Mouse (Mus musculus): ENCODE results near the gene Epdr1.
"Not testable (repeated sequence)": the region's sequence is repeated elsewhere in the genome, so short reads cannot be mapped to it uniquely, and the experiment has no call there.

Epdr1 gene

DNA sequence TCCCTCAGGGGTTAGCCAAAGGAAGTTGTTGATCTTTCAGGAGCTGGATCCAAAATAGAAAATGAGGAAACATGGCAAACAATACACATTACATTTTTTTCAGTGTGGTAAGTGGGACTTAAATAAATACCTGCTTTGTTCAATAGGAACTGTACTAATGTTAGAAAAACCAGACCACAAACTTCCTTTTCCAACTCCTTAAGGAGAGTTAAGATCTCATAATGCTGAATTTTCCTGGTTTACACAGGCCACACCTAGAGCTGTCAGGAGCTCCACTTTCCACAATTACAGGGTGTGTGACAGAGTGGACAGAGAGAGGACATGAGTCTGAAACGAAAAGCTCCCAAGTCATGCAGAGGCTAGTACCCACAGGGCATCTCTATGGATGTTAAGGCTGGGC lies 16.0 kb downstream of the Epdr1 start:
- DNase-seq = no peak

DNA sequence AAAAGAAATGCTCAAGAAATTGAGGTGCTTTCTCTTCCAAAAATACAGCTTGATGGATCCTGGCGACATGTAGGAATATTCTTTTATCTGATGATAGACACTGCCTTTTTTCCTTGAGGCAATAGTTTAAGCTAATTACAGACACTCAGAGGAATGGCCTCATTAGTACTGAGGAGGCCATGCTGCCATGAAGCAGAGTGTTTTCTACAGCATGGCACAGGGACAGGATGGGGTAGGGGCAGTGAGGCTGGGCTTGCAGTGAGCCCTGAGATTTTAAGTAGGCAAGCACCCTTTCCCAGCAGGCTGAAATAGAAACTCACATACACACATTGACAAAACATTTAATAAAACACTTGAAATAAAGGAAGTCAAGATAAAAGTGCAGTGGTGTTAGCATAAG lies 17.2 kb downstream of the Epdr1 start:
- DNase-seq = no peak

DNA sequence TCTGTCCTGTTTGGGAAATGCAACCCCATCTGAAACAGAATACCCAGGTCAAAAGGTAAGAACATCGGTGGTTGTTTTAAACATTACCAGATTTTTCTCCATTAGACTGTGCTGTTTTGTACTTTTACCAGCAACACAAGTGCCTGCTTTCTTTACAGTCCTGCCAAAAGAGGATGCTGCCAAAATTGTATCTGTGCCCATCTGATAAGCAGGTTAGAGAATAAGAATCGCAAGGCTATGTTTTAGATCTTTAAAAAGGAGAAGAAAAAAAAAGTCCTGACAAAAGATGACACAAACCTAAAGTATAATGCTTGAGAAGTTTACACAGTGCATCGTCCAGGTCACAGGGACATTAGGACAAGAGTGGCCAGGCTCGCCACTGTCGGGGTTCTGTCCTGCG lies 20.5 kb downstream of the Epdr1 start:
- DNase-seq = no peak

DNA sequence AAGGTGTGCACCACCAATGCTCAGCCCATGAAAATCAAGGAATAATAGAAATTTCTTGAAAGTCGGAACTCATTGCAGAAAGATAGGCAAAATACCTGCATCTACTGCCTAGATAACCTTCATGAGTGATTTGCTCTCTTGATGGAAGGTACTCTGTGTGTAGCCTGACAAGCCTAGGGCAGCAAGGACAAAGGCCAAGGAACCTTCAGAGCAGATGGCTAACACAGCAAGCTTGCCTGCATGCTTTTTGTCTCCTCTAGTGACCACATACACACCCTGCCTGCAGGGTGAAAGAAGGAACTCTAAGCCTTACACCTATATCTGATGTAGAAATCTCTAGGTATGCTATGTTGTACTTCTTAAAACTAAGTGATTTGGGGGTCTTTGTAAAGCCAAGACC lies 24.6 kb downstream of the Epdr1 start:
- no peak for DNase-seq

DNA sequence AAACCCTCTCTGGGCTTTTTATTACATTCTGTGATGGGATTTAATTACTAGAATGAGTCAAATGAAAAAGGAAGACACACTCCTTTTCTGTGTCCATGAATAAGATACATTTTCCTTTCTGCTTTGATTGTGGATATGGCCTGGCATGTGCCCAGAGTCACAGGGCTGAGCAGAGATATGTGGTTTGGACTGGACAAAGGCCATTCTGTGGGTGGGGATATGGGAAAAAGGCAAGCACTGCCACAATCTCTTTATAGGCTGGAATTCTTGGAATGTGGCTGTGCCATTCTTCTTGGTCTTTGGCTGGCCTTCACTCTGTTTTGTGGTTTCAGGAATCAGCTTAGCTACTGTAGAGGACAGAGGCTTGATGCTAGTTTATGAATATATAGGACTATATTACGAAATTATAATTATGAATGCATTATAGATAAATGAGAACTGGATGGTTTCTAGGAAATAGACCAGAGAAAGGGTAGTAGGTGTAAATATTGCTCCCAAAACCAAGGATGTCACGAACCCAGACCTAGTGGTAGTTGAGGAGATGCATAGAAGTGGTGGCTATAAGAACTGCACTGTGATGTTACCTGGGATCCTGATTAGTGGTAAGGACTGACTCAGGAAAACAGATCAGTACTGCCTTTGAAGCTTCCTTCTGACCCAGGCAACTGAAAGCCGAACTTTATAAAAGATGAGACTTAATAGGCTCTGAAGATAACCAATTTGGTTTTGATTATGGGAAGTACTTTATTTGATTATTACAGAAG lies 28.5 kb downstream of the Epdr1 start:
- no peak for DNase-seq

DNA sequence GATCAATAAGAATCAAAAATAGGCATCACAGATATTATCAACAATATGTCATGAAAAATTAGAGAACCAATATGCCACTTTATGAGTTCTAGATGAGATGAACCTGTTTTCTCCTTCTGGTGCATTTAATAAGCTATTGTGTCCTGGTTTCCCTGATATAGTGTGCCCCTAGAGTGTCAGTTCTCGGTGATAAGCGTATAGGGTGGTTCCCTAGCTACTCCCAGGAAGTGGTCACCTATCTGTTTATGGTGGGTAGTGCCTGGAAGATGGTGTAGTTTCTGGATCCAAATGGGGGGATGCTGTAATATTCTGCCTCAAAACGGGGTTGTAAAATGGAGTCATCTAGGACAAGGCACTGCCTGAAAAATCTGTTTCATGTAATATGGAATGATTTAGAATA lies 43.8 kb downstream of the Epdr1 start:
- DNase-seq = no peak

DNA sequence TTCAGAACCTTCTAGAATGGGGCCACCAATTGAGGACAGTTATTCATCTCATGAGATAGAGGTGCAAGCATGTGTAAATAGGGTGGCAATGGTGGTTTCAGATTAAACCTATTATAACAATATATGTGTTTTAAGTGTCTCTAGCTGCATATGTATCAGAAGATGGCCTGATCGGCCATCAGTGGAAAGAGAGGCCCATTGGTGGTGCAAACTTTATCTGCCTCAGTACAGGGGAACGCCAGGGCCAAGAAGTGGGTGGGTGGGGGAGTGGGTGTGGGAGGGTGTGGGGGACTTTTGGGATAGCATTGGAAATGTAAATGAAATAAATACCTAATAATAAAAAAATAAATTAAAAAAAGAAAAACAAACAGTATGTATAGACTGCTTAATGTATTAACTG lies 45.0 kb downstream of the Epdr1 start:
- DNase-seq = not testable (repeated sequence)

DNA sequence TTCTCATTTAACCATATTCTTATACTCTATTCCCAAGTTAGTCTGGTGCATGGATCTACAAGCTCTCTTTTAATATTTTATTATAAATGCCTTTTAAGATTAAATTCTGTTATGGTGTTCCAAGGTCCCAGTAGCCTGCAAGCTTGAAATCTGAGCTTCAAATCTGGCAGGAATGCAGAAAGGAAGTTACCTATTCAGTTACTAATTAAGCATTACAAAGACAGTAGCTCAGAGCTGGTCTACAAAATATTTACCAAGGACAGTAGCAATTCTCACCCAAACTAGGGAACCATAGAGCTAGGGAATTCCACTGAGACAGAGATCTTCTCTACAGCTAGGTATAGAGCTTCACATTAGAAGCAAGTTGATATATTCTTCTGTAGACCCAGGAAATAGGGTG lies 49.6 kb downstream of the Epdr1 start:
- DNase-seq = not testable (repeated sequence)

DNA sequence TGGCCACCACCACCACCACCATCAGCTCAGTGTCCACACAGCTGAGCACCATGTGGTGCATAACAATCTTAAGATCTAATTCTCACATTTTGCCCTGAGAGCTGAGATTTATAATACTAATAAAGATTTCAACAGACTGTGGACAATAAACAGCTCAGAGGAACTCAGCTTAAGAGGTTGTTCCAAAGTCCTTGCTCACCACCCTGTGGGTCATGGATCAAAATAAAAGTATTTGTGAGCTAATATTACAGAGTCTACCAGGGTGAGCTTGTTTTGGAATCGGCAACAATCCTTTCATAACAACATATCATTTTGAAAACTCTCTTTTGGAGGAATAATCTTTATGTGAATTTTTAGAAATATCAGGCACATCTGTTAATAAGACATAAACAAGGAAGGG lies 57.2 kb downstream of the Epdr1 start:
- DNase-seq = no peak

DNA sequence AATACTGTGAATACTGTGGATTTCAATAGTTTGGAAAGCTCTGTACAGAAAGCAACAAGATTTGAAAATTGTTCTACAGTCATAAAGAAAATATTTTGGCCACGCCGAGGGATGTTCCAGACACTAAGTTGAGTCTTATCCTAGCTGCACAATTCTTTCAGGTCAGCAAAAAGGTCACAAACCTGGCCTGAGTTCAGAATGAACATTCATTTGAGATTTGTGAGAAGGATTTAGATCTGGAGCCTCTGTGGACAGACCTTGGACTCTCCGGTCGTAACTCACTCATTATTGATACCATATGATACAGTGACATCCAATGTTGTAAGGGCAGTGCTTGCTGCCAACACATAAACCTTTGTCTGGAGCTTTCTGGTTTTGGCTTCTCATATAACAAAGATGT lies 64.3 kb downstream of the Epdr1 start:
- DNase-seq = no peak
